Mouse (Mus musculus) embryonic facial prominence, embryonic 12.5 days (tissue): Measurements from ENCODE around the gene Mylpf. TPM values are rescaled to one million over a fixed set of nuclear protein-coding genes. Genes with fewer than 3 reads are reported as not detected.

ENCODE experiments used
- ATAC-seq: fragments of 200-750 bp; cut with Nextera tagmentation; 2 replicates; pipeline ENCODE4 v1.8.0; 2017; ENCODE audit not compliant: insufficient number of reproducible peaks, insufficient read depth, low FRiP score, low TSS enrichment
- H3K27ac ChIP-seq: fragments of 300-500 bp; sonication (generic); 2 replicates; pipeline ENCODE4 v1.5.1; 2016; ENCODE audit warnings: mild to moderate bottlenecking
- H3K27me3 ChIP-seq: fragments of 300-500 bp; sonication (generic); 2 replicates; pipeline ENCODE4 v1.6.1; 2016; ENCODE audit warnings: mild to moderate bottlenecking, moderate library complexity
- H3K36me3 ChIP-seq: fragments of 300-500 bp; sonication (generic); 2 replicates; pipeline ENCODE4 v1.6.1; 2016; ENCODE audit warnings: mild to moderate bottlenecking
- H3K4me1 ChIP-seq: fragments of 300-500 bp; sonication (generic); 2 replicates; pipeline ENCODE4 v1.6.1; 2016
- H3K4me2 ChIP-seq: fragments of 300-500 bp; sonication (generic); replicated peaks from 2 replicates; pipeline ENCODE4 v1.6.1; 2016; ENCODE audit warnings: mild to moderate bottlenecking, moderate library complexity
- H3K4me3 ChIP-seq: fragments of 300-500 bp; sonication (generic); 2 replicates; pipeline ENCODE4 v1.5.1; 2016; ENCODE audit warnings: mild to moderate bottlenecking
- H3K9ac ChIP-seq: fragments of 300-500 bp; sonication (generic); 2 replicates; pipeline ENCODE4 v1.6.1; 2016; ENCODE audit warnings: mild to moderate bottlenecking, moderate library complexity
- H3K9me3 ChIP-seq: fragments of 300-500 bp; sonication (generic); 2 replicates; pipeline ENCODE4 v1.6.1; 2016; ENCODE audit warnings: mild to moderate bottlenecking, moderate library complexity
- WGBS: fragments of 180-500 bp; shearing (Covaris S2); methylation state at CpG from one replicate; pipeline ENCODE4 v1.1.7; 2016; 5-methylcytosine and 5-hydroxymethylcytosine counted together
- polyA plus RNA-seq: library from polyadenylated mRNA; unstranded; fragments of >200 nt; fragmentation: Nextera tagmentation; extraction: Ambion mirVana; gene quantifications from 2 replicates; pipeline ENCODE4 v1.2.1, GENCODE M21; 2016

The Mylpf gene
- polyA plus RNA-seq, 1 experiment from 2014 or later = 79.2 TPM

- Histone ChIP-seq H3K9me3 (no peaks in the 10 kb centered on the region), H3K4me1 (no peaks in the 10 kb centered on the region), H3K27ac (no peak overlapping the region), H3K4me2 (no peak overlapping the region), H3K36me3 (peaks cover 14% of the 10 kb centered on the region), H3K4me3 (no peak overlapping the region), H3K9ac (no peak overlapping the region), H3K27me3 (no peaks in the 10 kb centered on the region)
- WGBS = 67% methylated on average over 10 of the region's 10 CpGs
- ATAC-seq = no peak
These were observed 21.3 kb upstream of the Mylpf start for GRCm38 (mm10) chr7:127187351-127187750.

GRCm38 (mm10) chr7:127188305-127189276 lies 20.1 kb upstream of the Mylpf start:
- WGBS = 81% methylated on average over 17 of the region's 17 CpGs
- Histone ChIP-seq H3K36me3 (peaks cover 27% of the 10 kb centered on the region), H3K27ac (no peak overlapping the region), H3K4me3 (no peak overlapping the region), H3K9ac (no peak overlapping the region), H3K4me1 (no peaks in the 10 kb centered on the region), H3K4me2 (no peak overlapping the region), H3K27me3 (no peaks in the 10 kb centered on the region), H3K9me3 (no peaks in the 10 kb centered on the region)
- ATAC-seq = no peak

- WGBS = 87% methylated on average over 6 of the region's 6 CpGs
- H3K27ac ChIP-seq = no peak overlapping the region
- H3K9me3 ChIP-seq = no peaks in the 10 kb centered on the region
- H3K27me3 ChIP-seq = no peaks in the 10 kb centered on the region
- H3K9ac ChIP-seq = no peak overlapping the region
- H3K4me2 ChIP-seq = no peak overlapping the region
- peaks cover 38% of the 10 kb centered on the region for H3K36me3 ChIP-seq
- no peak for ATAC-seq
- peaks cover 13% of the 10 kb centered on the region for H3K4me1 ChIP-seq
- H3K4me3 ChIP-seq = no peak overlapping the region
These were observed 18.0 kb upstream of the Mylpf start for GRCm38 (mm10) chr7:127190672-127191071.

GRCm38 (mm10) chr7:127192989-127193388 lies 15.7 kb upstream of the Mylpf start:
- no peak overlapping the region for H3K27ac ChIP-seq
- peaks cover 23% of the 10 kb centered on the region for H3K4me1 ChIP-seq
- no peaks in the 10 kb centered on the region for H3K27me3 ChIP-seq
- ATAC-seq = no peak
- no peak overlapping the region for H3K9ac ChIP-seq
- peaks cover 50% of the 10 kb centered on the region for H3K36me3 ChIP-seq
- no peak overlapping the region for H3K4me2 ChIP-seq
- no peak overlapping the region for H3K4me3 ChIP-seq
- 94% methylated on average over 5 of the region's 5 CpGs for whole genome bisulfite sequencing
- H3K9me3 ChIP-seq = no peaks in the 10 kb centered on the region

GRCm38 (mm10) chr7:127194011-127194632 lies 14.6 kb upstream of the Mylpf start:
- Histone ChIP-seq H3K9me3 (no peaks in the 10 kb centered on the region), H3K4me1 (peaks cover 23% of the 10 kb centered on the region), H3K9ac (peak overlapping the region; percentile 77; the same call in 1 of the 2 replicates), H3K4me2 (peak overlapping the region; percentile 87), H3K4me3 (peak overlapping the region; percentile 61), H3K27ac (no peak overlapping the region), H3K27me3 (no peaks in the 10 kb centered on the region), H3K36me3 (peaks cover 61% of the 10 kb centered on the region)
- no peak for ATAC-seq
- WGBS = 93% methylated on average over 17 of the region's 17 CpGs

- 80% methylated on average over 7 of the region's 7 CpGs for WGBS
- no peaks in the 10 kb centered on the region for H3K9me3 ChIP-seq
- no peak for ATAC-seq
These were observed 14.1 kb upstream of the Mylpf start for GRCm38 (mm10) chr7:127194633-127195029.

GRCm38 (mm10) chr7:127195544-127196295 lies 13.0 kb upstream of the Mylpf start, which contains the start of gene Cd2bp2:
TSS of gene Cd2bp2 (minus strand) at chr7:127196050.
- under 1% methylated on average over 51 of the region's 51 CpGs for WGBS
- peak; percentile 92 for ATAC-seq
- peak within 1 kb of the TSS; percentile 87 for H3K4me2 ChIP-seq
- peak within 1 kb of the TSS; percentile 91 for H3K27ac ChIP-seq
- H3K9ac ChIP-seq = peak within 1 kb of the TSS; percentile 77
- H3K9me3 ChIP-seq = no peaks in the 10 kb centered on the region
- H3K36me3 ChIP-seq = peaks cover 77% of the 10 kb centered on the region
- no peaks in the 10 kb centered on the region for H3K27me3 ChIP-seq
- H3K4me3 ChIP-seq = peak within 1 kb of the TSS; percentile 61
- peaks cover 23% of the 10 kb centered on the region for H3K4me1 ChIP-seq

More at GRCm38 (mm10) chr7:127194633-127195029, 14.1 kb upstream of the Mylpf start:
- Histone ChIP-seq H3K27ac (0 out of 2 replicates have a peak overlapping the region, but pooled peaks have one; percentile 91), H3K4me2 (peak overlapping the region; percentile 87), H3K27me3 (no peaks in the 10 kb centered on the region), H3K4me3 (peak overlapping the region; percentile 61), H3K9ac (peak overlapping the region; percentile 77), H3K4me1 (peaks cover 23% of the 10 kb centered on the region), H3K36me3 (peaks cover 67% of the 10 kb centered on the region)

GRCm38 (mm10) chr7:127196484-127196883 lies 12.2 kb upstream of the Mylpf start:
- no peak for ATAC-seq
- H3K27ac ChIP-seq = peak overlapping the region; percentile 91
- H3K4me2 ChIP-seq = peak overlapping the region; percentile 87
- 58% methylated on average over 11 of the region's 11 CpGs for WGBS
- H3K36me3 ChIP-seq = peaks cover 78% of the 10 kb centered on the region
- H3K9ac ChIP-seq = peak overlapping the region; percentile 65
- no peaks in the 10 kb centered on the region for H3K9me3 ChIP-seq
- H3K27me3 ChIP-seq = no peaks in the 10 kb centered on the region
- peak overlapping the region; percentile 61 for H3K4me3 ChIP-seq
- peaks cover 23% of the 10 kb centered on the region for H3K4me1 ChIP-seq

- Histone ChIP-seq H3K4me2 (peak overlapping the region; percentile 99), H3K9ac (peak overlapping the region; percentile 97), H3K27me3 (no peaks in the 10 kb centered on the region), H3K36me3 (peaks cover 23% of the 10 kb centered on the region), H3K27ac (no peak overlapping the region), H3K4me3 (peak overlapping the region; percentile 83), H3K9me3 (no peaks in the 10 kb centered on the region), H3K4me1 (peaks cover 17% of the 10 kb centered on the region)
- WGBS = 67% methylated on average over 2 of the region's 2 CpGs
- ATAC-seq = no peak
These were observed 2.1 kb upstream of the Mylpf start for GRCm38 (mm10) chr7:127206606-127207005.

GRCm38 (mm10) chr7:127207374-127208294 lies 1.1 kb upstream of the Mylpf start:
- Histone ChIP-seq H3K4me1 (peaks cover 17% of the 10 kb centered on the region), H3K27ac (peak overlapping the region; percentile 88), H3K36me3 (peaks cover 17% of the 10 kb centered on the region), H3K9me3 (no peaks in the 10 kb centered on the region), H3K4me3 (peak overlapping the region; percentile 83), H3K4me2 (peak overlapping the region; percentile 99), H3K27me3 (no peaks in the 10 kb centered on the region), H3K9ac (peak overlapping the region; percentile 97)
- WGBS = under 1% methylated on average over 53 of the region's 53 CpGs
- ATAC-seq = no peak
